Mouse (Mus musculus) embryonic fibroblast, embryonic 13.5 days (primary cell): ENCODE measurements around the gene Sh2d3c. TPM values are rescaled to one million over a fixed set of nuclear protein-coding genes. Genes with fewer than 3 reads are reported as not detected.
A peak's percentile ranks its signal among the peaks of the same experiment; 100 is the strongest.

Experiments used
- H3K27ac ChIP-seq: 2 replicates; pipeline ENCODE4 v1.5.1; 2012; ENCODE audit warnings: low read length, control low read depth, inconsistent platforms; ENCODE audit not compliant: insufficient read depth
- H3K4me1 ChIP-seq: 2 replicates; pipeline ENCODE4 v1.6.1; 2011; ENCODE audit warnings: low read length; ENCODE audit not compliant: control insufficient read depth, insufficient read depth
- H3K4me3 ChIP-seq: 2 replicates; pipeline ENCODE4 v1.5.1; 2011; ENCODE audit warnings: mild to moderate bottlenecking, control low read depth, low read length; ENCODE audit not compliant: insufficient read depth
- CTCF ChIP-seq: IDR thresholded peaks from 2 replicates; pipeline ENCODE4 v1.5.1; 2011; ENCODE audit warnings: mild to moderate bottlenecking, control low read depth, low read length, moderate library complexity, borderline replicate concordance; ENCODE audit not compliant: insufficient read depth
- POLR2A ChIP-seq: IDR thresholded peaks from 2 replicates; pipeline ENCODE4 v1.6.1; 2011; ENCODE audit warnings: low read depth, mild to moderate bottlenecking, control low read depth, low read length, moderate library complexity
- polyA plus RNA-seq: library from polyadenylated mRNA; stranded (reverse); fragments of >200 nt; gene quantifications from 2 replicates; pipeline ENCODE4 v1.2.4, GENCODE M21; 2011; ENCODE audit warnings: low read depth; ENCODE audit not compliant: missing spikeins, insufficient read length

Sh2d3c gene
- polyA plus RNA-seq, 1 experiment: 2.6 TPM

DNA sequence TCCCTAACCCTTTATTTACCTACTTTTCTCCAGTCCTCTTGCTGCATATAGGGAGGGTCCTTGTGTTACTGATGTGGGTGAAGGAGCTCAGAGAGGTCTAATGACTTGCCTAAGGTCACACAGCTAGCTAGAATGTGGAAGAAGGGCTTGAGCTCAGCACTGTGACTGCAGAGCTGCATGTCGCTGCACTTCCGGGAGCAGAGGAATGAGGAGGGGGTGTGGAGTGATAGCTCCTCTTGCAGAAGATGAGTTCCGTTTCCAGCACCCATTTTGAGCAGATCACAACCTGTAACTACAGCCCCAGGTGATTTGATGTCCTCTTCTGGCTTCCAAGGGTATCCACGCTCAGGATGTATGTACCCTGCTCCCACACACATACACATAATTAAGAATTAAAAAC lies 3.3 kb downstream of the Sh2d3c start:
- Histone ChIP-seq H3K27ac (no peak overlapping the region), H3K4me3 (no peak overlapping the region), H3K4me1 (peaks cover 9% of the 10 kb centered on the region)
- TF ChIP-seq POLR2A (no peak), CTCF (no peak)

DNA sequence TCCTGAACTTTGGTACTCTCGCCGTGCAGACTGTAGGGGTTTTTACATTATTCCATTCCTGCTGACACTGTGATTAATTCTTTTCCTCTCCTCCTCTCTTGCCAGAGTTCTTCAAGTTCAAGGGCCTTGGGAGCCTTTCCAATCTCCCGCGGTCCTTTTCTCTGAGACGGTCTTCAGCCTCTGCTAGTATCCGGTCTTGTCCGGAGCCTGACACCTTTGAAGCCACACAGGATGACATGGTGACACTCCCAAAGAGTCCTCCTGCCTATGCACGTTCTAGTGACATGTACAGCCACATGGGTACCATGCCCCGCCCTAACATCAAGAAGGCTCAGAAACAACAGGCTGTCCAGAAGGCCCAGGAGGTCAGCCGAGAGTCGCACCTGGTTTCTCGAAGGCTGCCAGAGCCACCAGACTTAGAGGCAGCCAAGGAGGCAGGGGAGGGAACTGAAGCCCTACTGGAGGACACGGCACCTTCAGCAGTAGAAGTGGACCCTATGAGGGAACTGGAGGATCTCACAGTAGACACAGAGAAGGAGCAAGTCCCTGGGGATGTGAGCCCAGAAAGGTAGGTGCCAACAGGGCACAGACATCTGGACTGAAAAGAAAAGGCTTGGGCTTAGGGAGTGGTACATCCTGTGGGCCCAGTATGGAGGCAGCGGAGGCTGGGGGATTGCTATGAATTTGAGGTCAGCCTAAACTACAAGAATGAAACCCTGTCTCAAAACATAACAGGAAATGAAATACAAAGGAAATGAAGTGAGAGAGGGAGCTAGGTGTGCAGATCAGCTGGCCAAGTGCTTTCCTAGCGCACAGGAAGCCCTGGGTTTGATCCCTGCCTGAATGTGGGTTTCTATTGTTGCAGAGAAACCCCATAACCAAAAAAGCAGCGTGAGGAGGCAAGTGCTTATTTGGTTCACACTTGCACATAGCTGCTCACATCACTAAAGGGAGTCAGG lies 4.3 kb downstream of the Sh2d3c start:
- no peak overlapping the region for H3K4me3 ChIP-seq
- H3K4me1 ChIP-seq: peaks cover 9% of the 10 kb centered on the region
- TF ChIP-seq CTCF: no peak
- no peak overlapping the region for H3K27ac ChIP-seq

DNA sequence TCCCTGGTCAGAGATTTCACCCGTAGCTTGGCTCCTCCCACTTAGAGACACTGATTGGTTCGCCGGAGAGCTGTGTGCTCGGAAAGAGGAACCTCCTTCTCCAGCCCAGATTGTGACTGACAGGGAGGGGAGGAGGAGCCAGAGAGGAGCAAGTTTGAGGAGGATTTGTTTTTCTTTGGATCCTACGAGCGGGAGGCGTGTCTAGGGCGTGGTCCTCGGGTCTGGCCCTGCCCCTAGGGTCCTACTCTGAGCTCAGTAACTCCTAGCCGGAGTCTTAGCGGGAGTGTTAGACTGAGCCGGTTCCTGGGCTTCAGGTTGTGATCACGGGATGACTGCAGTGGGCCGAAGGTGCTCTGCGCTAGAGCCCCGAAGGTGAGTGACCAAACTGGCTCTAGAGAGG lies 6.6 kb downstream of the Sh2d3c start:
- peak; percentile 71 for TF ChIP-seq POLR2A
- TF ChIP-seq CTCF: no peak
- H3K27ac ChIP-seq: no peak overlapping the region
- peak overlapping the region; percentile 21 for H3K4me3 ChIP-seq
- H3K4me1 ChIP-seq: peaks cover 11% of the 10 kb centered on the region

- TF ChIP-seq CTCF (no peak), POLR2A (no peak)
- Histone ChIP-seq H3K27ac (no peak overlapping the region), H3K4me1 (peaks cover 11% of the 10 kb centered on the region), H3K4me3 (no peak overlapping the region)
These were observed 7.6 kb downstream of the Sh2d3c start for GRCm38 (mm10) chr2:32728463-32728862.

- no peak overlapping the region for H3K27ac ChIP-seq
- TF ChIP-seq CTCF: no peak
- TF ChIP-seq POLR2A: no peak
- no peak overlapping the region for H3K4me3 ChIP-seq
- peaks cover 11% of the 10 kb centered on the region for H3K4me1 ChIP-seq
These were observed 8.7 kb downstream of the Sh2d3c start for GRCm38 (mm10) chr2:32729547-32729946.

GRCm38 (mm10) chr2:32730854-32731253 lies 10.0 kb downstream of the Sh2d3c start:
- H3K4me1 ChIP-seq: peaks cover 11% of the 10 kb centered on the region
- no peak overlapping the region for H3K27ac ChIP-seq
- no peak overlapping the region for H3K4me3 ChIP-seq
- TF ChIP-seq POLR2A (no peak), CTCF (no peak)

DNA sequence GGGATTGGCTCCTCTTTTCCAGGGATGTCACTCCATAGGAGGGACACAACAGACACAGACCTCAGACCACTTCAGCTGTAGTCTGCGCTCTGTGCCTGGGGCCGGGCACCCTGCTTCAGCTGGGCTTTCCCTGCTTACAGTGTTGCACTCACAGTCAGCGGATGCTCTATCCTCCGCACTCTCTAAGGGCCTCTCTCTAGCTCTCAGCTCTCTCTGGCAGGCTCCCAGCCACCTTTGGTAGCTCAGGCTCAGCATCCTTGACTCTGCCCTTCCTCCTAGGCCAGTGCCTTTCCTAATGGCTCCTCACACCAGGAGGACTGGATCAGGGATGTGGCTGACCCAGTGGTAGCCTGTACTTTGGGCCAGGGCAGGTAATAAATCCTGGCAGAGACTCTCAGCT lies 11.1 kb downstream of the Sh2d3c start:
- Histone ChIP-seq H3K4me1 (peaks cover 11% of the 10 kb centered on the region), H3K4me3 (no peak overlapping the region), H3K27ac (no peak overlapping the region)
- TF ChIP-seq POLR2A (no peak), CTCF (no peak)

DNA sequence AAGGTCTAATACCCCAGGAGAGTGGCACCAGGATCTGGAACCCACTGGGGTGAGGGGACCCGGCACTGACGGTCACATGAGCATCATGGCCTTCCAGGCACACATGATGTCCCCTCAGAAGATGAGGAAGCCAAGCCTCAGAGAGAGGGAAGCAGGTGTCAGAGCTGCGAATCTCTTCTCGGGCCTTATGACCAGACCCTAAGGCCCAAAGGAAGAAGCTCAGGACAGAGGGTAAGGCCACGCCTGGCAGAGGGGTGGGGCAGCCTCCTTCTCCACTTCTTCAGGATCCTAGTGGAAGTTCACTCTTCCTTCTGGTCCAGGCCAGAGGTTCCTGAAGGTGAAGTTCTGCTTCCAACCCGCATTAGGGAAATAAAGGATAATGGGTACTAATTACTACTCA lies 11.8 kb downstream of the Sh2d3c start:
- Histone ChIP-seq H3K4me3 (no peak overlapping the region), H3K4me1 (peaks cover 11% of the 10 kb centered on the region), H3K27ac (no peak overlapping the region)
- TF ChIP-seq POLR2A: no peak
- TF ChIP-seq CTCF: no peak

- H3K27ac ChIP-seq: no peak overlapping the region
- TF ChIP-seq CTCF: no peak
- TF ChIP-seq POLR2A: no peak
- H3K4me3 ChIP-seq: no peak overlapping the region
- peaks cover 11% of the 10 kb centered on the region for H3K4me1 ChIP-seq
These were observed 13.6 kb downstream of the Sh2d3c start for GRCm38 (mm10) chr2:32734480-32734879.

DNA sequence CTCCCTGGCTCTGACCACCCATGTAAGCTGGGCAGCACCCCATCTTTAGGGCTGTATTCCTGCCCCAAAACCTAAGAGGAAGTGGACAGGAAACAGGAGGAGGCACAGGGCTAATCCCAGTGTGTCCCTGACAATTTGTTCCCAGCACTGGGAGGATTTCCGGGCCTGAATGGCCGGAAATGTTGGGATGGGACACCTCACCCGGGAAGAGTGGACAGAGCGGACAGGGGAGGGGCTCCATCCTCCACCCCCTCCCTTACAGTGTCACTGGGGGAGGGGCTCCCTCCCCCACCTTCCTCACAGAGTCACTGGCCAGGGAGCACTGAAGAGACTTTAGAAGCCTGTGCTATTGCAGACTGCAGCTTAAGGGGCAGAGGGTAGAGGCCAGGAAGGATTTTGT lies 14.1 kb downstream of the Sh2d3c start:
- TF ChIP-seq POLR2A (no peak), CTCF (no peak)
- no peak overlapping the region for H3K27ac ChIP-seq

More for the DNA sequence above, 14.1 kb downstream of the Sh2d3c start:
- Histone ChIP-seq H3K4me1 (peaks cover 11% of the 10 kb centered on the region), H3K4me3 (no peak overlapping the region)
